Comparison of ENCODE assay signal across 13 mouse cellular contexts in genomic region chr9:27475468-27475867, GRCm38 (mm10).
DNase-seq lines count a peak whose midpoint lies in the region; ATAC-seq lines count a peak whose summit lies in the region.
"Had no signal": no experiment of that assay in that cellular context is flagged by ENCODE, and none has a peak within 500 bp of the region (broad histone marks: within the 10 kb centered on the region; RNA-seq: fewer than 3 reads in every experiment).

No protein-coding gene starts in this region.

- no peaks in the 10 kb centered on the region for H3K36me3 ChIP-seq in embryonic facial prominence, embryonic 14.5 days (ENCODE audit: control insufficient read depth, insufficient read depth, low read length)
- H3K36me3 ChIP-seq in embryonic facial prominence, embryonic 10.5 days (replicated peaks): no peaks in the 10 kb centered on the region
- H3K36me3 ChIP-seq: G1E; liver, embryonic 15.5 days had no signal

- WGBS in embryonic facial prominence, embryonic 14.5 days: 70% methylated on average over 10 of the region's 10 CpGs
- WGBS in embryonic facial prominence, embryonic 10.5 days: 87% methylated on average over 10 of the region's 10 CpGs

- no peak overlapping the region for H3K4me2 ChIP-seq in embryonic facial prominence, embryonic 14.5 days (ENCODE audit: low read depth, low read length)
- H3K4me2 ChIP-seq: liver, embryonic 15.5 days had no signal

- no peaks in the 10 kb centered on the region for H3K27me3 ChIP-seq in embryonic facial prominence, embryonic 14.5 days (replicated peaks; ENCODE audit: control insufficient read depth, insufficient read depth, low read length)
- H3K27me3 ChIP-seq in embryonic facial prominence, embryonic 10.5 days (replicated peaks; ENCODE audit: low read depth, poor library complexity, severe bottlenecking): no peaks in the 10 kb centered on the region
- H3K27me3 ChIP-seq: liver, embryonic 15.5 days had no signal

- H3K9ac ChIP-seq in embryonic facial prominence, embryonic 14.5 days (ENCODE audit: low read depth, low read length): no peak overlapping the region
- H3K9ac ChIP-seq: liver, embryonic 15.5 days had no signal

- DNase-seq in embryonic facial prominence, embryonic 14.5 days (ENCODE audit: low spot score): peak; percentile 49
- DNase-seq in embryonic facial prominence, embryonic 10.5 days (ENCODE audit: low spot score): no peak
- DNase-seq in layer of hippocampus, adult 11-12 months (ENCODE audit: low spot score): peak; percentile 37
- no peak for DNase-seq in layer of hippocampus, adult 9-10 months (ENCODE audit: low spot score)
- peak; percentile 16 to 38 for DNase-seq in left cerebral cortex, adult 18-20 months (ENCODE audit: low spot score in 2 of 2)
- DNase-seq in right cerebral cortex, postnatal 14 days: peak; percentile 28
- DNase-seq in adrenal gland, adult 8-10 months: no peak
- DNase-seq: cerebellum, postnatal 36 days; kidney, adult 18-20 months; thymus, postnatal 25 days had no signal

- ATAC-seq in embryonic facial prominence, embryonic 14.5 days (ENCODE audit: low read depth): no peak
- ATAC-seq in megakaryocyte, adult 5-6 weeks (ENCODE audit: poor library complexity, severe bottlenecking): no peak

- H3K4me1 ChIP-seq in embryonic facial prominence, embryonic 14.5 days (ENCODE audit: control insufficient read depth, insufficient read depth, low read length): no peaks in the 10 kb centered on the region
- no peaks in the 10 kb centered on the region for H3K4me1 ChIP-seq in embryonic facial prominence, embryonic 10.5 days
- H3K4me1 ChIP-seq: liver, embryonic 15.5 days had no signal

- H3K27ac ChIP-seq in embryonic facial prominence, embryonic 14.5 days (replicated peaks; ENCODE audit: low read depth, low read length): no peak overlapping the region
- no peak overlapping the region for H3K27ac ChIP-seq in embryonic facial prominence, embryonic 10.5 days (replicated peaks)
- H3K27ac ChIP-seq: liver, embryonic 15.5 days had no signal

- no peaks in the 10 kb centered on the region for H3K9me3 ChIP-seq in embryonic facial prominence, embryonic 14.5 days (ENCODE audit: control insufficient read depth, low read length)
- H3K9me3 ChIP-seq in embryonic facial prominence, embryonic 10.5 days: no peaks in the 10 kb centered on the region
- H3K9me3 ChIP-seq: liver, embryonic 15.5 days had no signal

- no peak overlapping the region for H3K4me3 ChIP-seq in embryonic facial prominence, embryonic 14.5 days (ENCODE audit: low read depth, low read length)
- no peak overlapping the region for H3K4me3 ChIP-seq in embryonic facial prominence, embryonic 10.5 days
- H3K4me3 ChIP-seq: liver, embryonic 15.5 days had no signal

Comparison
In these comparisons a context has a peak if more than half of its experiments do, and no peak if none do; other contexts are left out.
1. DNase-seq: peak in embryonic facial prominence, embryonic 14.5 days (single experiment), layer of hippocampus, adult 11-12 months (single experiment), left cerebral cortex, adult 18-20 months (2 of 2) and right cerebral cortex, postnatal 14 days (single experiment); none in embryonic facial prominence, embryonic 10.5 days (single experiment), layer of hippocampus, adult 9-10 months (single experiment) and adrenal gland, adult 8-10 months (single experiment).